Mouse (Mus musculus): ENCODE data around the gene Atp2a3. TPM values are rescaled to one million over a fixed set of nuclear protein-coding genes. Genes with fewer than 3 reads are reported as not detected.

Gene Atp2a3
- polyA plus RNA-seq, 1 experiment from 2014 or later = 17.3 TPM

- H3K27me3 ChIP-seq (ENCODE audit: control insufficient read depth, insufficient read depth, low read length) = no peaks in the 10 kb centered on the region
- H3K4me2 ChIP-seq (replicated peaks; ENCODE audit: low read depth, low read length) = peak overlapping the region; percentile 32
- WGBS = 36% methylated on average over 20 of the region's 20 CpGs
- no peaks in the 10 kb centered on the region for H3K36me3 ChIP-seq (ENCODE audit: control insufficient read depth, insufficient read depth, low read length)
- no peak overlapping the region; the same call in 1 of the 2 replicates for H3K27ac ChIP-seq (ENCODE audit: low read length)
- H3K4me3 ChIP-seq (ENCODE audit: low read depth, low read length) = peak overlapping the region; percentile 18; the same call in 1 of the 2 replicates
- H3K9me3 ChIP-seq (ENCODE audit: control insufficient read depth, low read depth, low read length) = no peaks in the 10 kb centered on the region
- peak; percentile 53; the same call in 1 of the 2 replicates for ATAC-seq (ENCODE audit: insufficient number of reproducible peaks, insufficient read depth, low FRiP score, low read depth)
- peaks cover 14% of the 10 kb centered on the region for H3K4me1 ChIP-seq (ENCODE audit: control insufficient read depth, insufficient read depth, low read length)
- no peak overlapping the region for H3K9ac ChIP-seq (replicated peaks; ENCODE audit: low read depth, low read length)
These were observed 20.5 kb upstream of the Atp2a3 start for GRCm38 (mm10) chr11:72940208-72941143.

- Histone ChIP-seq H3K36me3 (ENCODE audit: control insufficient read depth, insufficient read depth, low read length) (no peaks in the 10 kb centered on the region), H3K4me1 (ENCODE audit: control insufficient read depth, insufficient read depth, low read length) (peaks cover 27% of the 10 kb centered on the region), H3K9me3 (ENCODE audit: control insufficient read depth, low read depth, low read length) (no peaks in the 10 kb centered on the region), H3K27ac (ENCODE audit: low read length) (peak overlapping the region; percentile 71), H3K9ac (replicated peaks; ENCODE audit: low read depth, low read length) (no peak overlapping the region), H3K4me3 (ENCODE audit: low read depth, low read length) (no peak overlapping the region), H3K4me2 (replicated peaks; ENCODE audit: low read depth, low read length) (no peak overlapping the region), H3K27me3 (ENCODE audit: control insufficient read depth, insufficient read depth, low read length) (no peaks in the 10 kb centered on the region)
- ATAC-seq (ENCODE audit: insufficient number of reproducible peaks, insufficient read depth, low FRiP score, low read depth) = 0 out of 2 replicates have a peak, but pooled peaks have one; percentile 16
- 42% methylated on average over 7 of the region's 7 CpGs for WGBS
These were observed 15.8 kb upstream of the Atp2a3 start for GRCm38 (mm10) chr11:72944996-72945793.

GRCm38 (mm10) chr11:72945875-72946559, 15.0 kb upstream of the Atp2a3 start:
- Histone ChIP-seq H3K9ac (replicated peaks; ENCODE audit: low read depth, low read length) (no peak overlapping the region), H3K4me3 (ENCODE audit: low read depth, low read length) (no peak overlapping the region), H3K4me1 (ENCODE audit: control insufficient read depth, insufficient read depth, low read length) (peaks cover 23% of the 10 kb centered on the region), H3K36me3 (ENCODE audit: control insufficient read depth, insufficient read depth, low read length) (no peaks in the 10 kb centered on the region), H3K27me3 (ENCODE audit: control insufficient read depth, insufficient read depth, low read length) (no peaks in the 10 kb centered on the region), H3K9me3 (ENCODE audit: control insufficient read depth, low read depth, low read length) (no peaks in the 10 kb centered on the region), H3K27ac (ENCODE audit: low read length) (peak overlapping the region; percentile 71; the same call in 1 of the 2 replicates), H3K4me2 (replicated peaks; ENCODE audit: low read depth, low read length) (no peak overlapping the region)
- no peak for ATAC-seq (ENCODE audit: insufficient number of reproducible peaks, insufficient read depth, low FRiP score, low read depth)
- WGBS = 28% methylated on average over 6 of the region's 6 CpGs

GRCm38 (mm10) chr11:72946560-72947119, 14.3 kb upstream of the Atp2a3 start:
- 35% methylated on average over 6 of the region's 6 CpGs for WGBS
- Histone ChIP-seq H3K4me1 (ENCODE audit: control insufficient read depth, insufficient read depth, low read length) (peaks cover 29% of the 10 kb centered on the region), H3K36me3 (ENCODE audit: control insufficient read depth, insufficient read depth, low read length) (no peaks in the 10 kb centered on the region), H3K27me3 (ENCODE audit: control insufficient read depth, insufficient read depth, low read length) (no peaks in the 10 kb centered on the region), H3K4me3 (ENCODE audit: low read depth, low read length) (no peak overlapping the region), H3K27ac (ENCODE audit: low read length) (peak overlapping the region; percentile 34; the same call in 1 of the 2 replicates), H3K9ac (replicated peaks; ENCODE audit: low read depth, low read length) (no peak overlapping the region), H3K9me3 (ENCODE audit: control insufficient read depth, low read depth, low read length) (no peaks in the 10 kb centered on the region), H3K4me2 (replicated peaks; ENCODE audit: low read depth, low read length) (no peak overlapping the region)
- no peak for ATAC-seq (ENCODE audit: insufficient number of reproducible peaks, insufficient read depth, low FRiP score, low read depth)

- Histone ChIP-seq H3K27ac (ENCODE audit: low read length) (no peak overlapping the region), H3K9ac (replicated peaks; ENCODE audit: low read depth, low read length) (no peak overlapping the region), H3K36me3 (ENCODE audit: control insufficient read depth, insufficient read depth, low read length) (no peaks in the 10 kb centered on the region), H3K4me2 (replicated peaks; ENCODE audit: low read depth, low read length) (no peak overlapping the region), H3K4me1 (ENCODE audit: control insufficient read depth, insufficient read depth, low read length) (peaks cover 39% of the 10 kb centered on the region), H3K27me3 (ENCODE audit: control insufficient read depth, insufficient read depth, low read length) (no peaks in the 10 kb centered on the region), H3K4me3 (ENCODE audit: low read depth, low read length) (no peak overlapping the region), H3K9me3 (ENCODE audit: control insufficient read depth, low read depth, low read length) (no peaks in the 10 kb centered on the region)
- ATAC-seq (ENCODE audit: insufficient number of reproducible peaks, insufficient read depth, low FRiP score, low read depth) = no peak
- WGBS = 71% methylated on average over 11 of the region's 11 CpGs
These were observed 13.1 kb upstream of the Atp2a3 start for GRCm38 (mm10) chr11:72947840-72948239.

GRCm38 (mm10) chr11:72948254-72948653, 12.7 kb upstream of the Atp2a3 start:
- Histone ChIP-seq H3K4me2 (replicated peaks; ENCODE audit: low read depth, low read length) (no peak overlapping the region), H3K4me3 (ENCODE audit: low read depth, low read length) (no peak overlapping the region), H3K27me3 (ENCODE audit: control insufficient read depth, insufficient read depth, low read length) (no peaks in the 10 kb centered on the region), H3K27ac (ENCODE audit: low read length) (no peak overlapping the region), H3K9me3 (ENCODE audit: control insufficient read depth, low read depth, low read length) (no peaks in the 10 kb centered on the region), H3K4me1 (ENCODE audit: control insufficient read depth, insufficient read depth, low read length) (peaks cover 43% of the 10 kb centered on the region), H3K9ac (replicated peaks; ENCODE audit: low read depth, low read length) (no peak overlapping the region), H3K36me3 (ENCODE audit: control insufficient read depth, insufficient read depth, low read length) (no peaks in the 10 kb centered on the region)
- ATAC-seq (ENCODE audit: insufficient number of reproducible peaks, insufficient read depth, low FRiP score, low read depth) = no peak
- 73% methylated on average over 7 of the region's 7 CpGs for WGBS

GRCm38 (mm10) chr11:72951137-72952000, 9.6 kb upstream of the Atp2a3 start:
- Histone ChIP-seq H3K36me3 (ENCODE audit: control insufficient read depth, insufficient read depth, low read length) (no peaks in the 10 kb centered on the region), H3K4me1 (ENCODE audit: control insufficient read depth, insufficient read depth, low read length) (peaks cover 31% of the 10 kb centered on the region), H3K4me3 (ENCODE audit: low read depth, low read length) (no peak overlapping the region), H3K9ac (replicated peaks; ENCODE audit: low read depth, low read length) (no peak overlapping the region), H3K27me3 (ENCODE audit: control insufficient read depth, insufficient read depth, low read length) (no peaks in the 10 kb centered on the region), H3K9me3 (ENCODE audit: control insufficient read depth, low read depth, low read length) (no peaks in the 10 kb centered on the region), H3K27ac (ENCODE audit: low read length) (peak overlapping the region; percentile 13; the same call in 1 of the 2 replicates), H3K4me2 (replicated peaks; ENCODE audit: low read depth, low read length) (no peak overlapping the region)
- WGBS = 37% methylated on average over 22 of the region's 22 CpGs
- no peak for ATAC-seq (ENCODE audit: insufficient number of reproducible peaks, insufficient read depth, low FRiP score, low read depth)
